Mouse (Mus musculus): ENCODE results near the gene Pip4p1. TPM values are rescaled to one million over a fixed set of nuclear protein-coding genes. Genes with fewer than 3 reads are reported as not detected.

The Pip4p1 gene
- total RNA-seq, 2 experiments from 2014 or later, result 54.8 to 63.0 TPM

DNA sequence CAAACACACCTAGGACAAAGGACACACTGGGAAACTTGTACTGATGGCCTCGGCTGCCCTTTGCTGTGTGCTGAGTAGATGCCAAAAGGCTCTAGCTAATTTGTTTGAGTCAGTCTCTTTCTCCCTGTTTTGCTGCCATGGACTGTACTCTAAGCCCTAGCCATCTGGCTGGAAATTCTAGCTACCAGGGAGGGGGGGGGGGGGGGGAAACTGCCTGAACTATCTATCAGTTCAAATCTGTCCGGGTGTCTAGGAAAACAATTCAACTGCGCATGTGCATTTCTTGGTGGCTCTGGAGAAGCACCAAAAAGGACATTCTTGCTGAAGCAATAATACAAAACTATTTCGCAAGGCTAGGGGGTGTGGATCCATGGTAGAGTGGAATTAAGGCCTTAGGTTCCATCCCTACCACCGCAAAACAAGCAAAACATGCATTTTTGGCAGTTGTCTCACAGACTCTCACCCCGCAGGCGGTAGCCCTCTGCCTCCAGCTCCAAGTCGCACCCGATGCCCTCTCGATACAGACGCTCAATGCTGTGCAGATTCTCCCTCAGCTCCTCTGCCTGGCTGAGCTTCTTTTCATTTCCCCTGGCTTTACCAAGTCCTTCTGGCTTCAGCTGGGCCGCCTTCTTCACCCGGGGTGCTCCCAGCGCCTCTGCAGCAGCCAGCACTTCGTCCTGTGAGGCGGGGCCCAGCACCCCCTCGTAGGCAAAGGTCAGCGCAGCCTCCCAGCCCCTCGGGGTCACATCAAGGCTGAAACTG lies 34.5 kb downstream of the Pip4p1 start:
- DNase-seq (ENCODE audit: low spot score in 2 of 2), result peak; percentile 26 to 43

DNA sequence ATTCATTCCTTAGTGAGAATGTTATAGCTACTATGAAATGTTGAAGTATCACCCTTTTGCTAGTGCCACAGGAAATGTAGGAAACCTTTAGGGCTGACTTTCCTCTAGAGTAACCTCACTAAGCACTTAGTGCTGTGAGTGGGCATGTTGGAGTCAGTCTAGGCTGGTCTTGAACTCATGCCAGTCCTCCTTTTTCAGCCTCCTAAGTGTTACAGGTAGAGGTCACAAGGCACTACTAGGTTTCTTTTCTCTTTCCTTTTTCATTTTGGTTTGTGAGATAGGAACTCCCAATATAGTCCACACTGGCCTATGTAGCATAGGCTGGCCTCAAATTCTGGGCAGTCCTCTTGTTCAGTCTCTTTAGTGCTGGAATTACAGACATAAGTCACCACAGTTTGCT lies 35.2 kb downstream of the Pip4p1 start:
- no peak for DNase-seq (ENCODE audit: low spot score in 2 of 2)

DNA sequence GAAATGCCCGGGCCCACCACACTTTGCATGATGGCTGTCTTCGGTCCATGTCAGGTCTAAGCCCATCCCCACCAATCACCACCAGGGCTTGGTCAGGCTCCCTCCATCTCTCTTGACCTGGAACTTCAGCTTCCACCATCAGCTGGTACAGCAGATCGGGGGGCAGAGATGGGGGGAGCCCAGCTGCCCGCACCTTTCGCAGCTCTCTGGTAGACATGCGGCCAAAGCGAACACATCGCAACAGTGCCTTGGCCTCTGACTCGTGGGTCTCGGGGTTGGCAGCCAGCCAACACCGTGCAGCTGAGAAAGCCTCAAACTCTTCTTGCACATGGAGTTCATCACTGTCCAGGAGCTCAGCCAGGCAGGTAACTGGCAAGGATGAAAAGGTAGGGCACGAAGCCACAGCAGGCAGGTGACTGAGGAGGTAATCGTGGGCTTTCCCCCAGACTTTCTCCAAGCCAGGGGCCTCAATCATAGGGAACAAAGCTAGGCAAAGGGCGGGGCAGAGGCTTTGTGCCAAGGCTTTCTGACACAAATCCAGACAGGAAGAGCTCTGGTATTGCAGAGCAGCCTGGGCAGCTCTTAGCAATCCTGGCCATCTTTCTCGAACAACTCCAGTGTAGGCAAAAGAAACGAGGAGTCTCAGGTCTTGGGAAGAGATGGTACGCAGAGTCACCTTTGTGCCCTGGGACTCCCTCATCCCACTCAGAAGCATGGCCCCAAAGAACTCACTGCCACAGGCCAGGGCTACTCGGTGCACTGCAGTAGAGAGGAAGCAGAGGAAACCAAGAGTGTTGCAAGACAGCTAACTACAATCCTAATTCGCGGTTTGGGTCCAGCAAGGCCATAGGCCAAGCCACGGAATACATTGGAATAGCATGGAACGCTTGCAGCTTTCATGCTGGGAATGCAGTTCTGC lies 37.9 kb downstream of the Pip4p1 start:
- peak in 1 of 2 experiments; percentile 30 for DNase-seq (ENCODE audit: low spot score in 2 of 2)

DNA sequence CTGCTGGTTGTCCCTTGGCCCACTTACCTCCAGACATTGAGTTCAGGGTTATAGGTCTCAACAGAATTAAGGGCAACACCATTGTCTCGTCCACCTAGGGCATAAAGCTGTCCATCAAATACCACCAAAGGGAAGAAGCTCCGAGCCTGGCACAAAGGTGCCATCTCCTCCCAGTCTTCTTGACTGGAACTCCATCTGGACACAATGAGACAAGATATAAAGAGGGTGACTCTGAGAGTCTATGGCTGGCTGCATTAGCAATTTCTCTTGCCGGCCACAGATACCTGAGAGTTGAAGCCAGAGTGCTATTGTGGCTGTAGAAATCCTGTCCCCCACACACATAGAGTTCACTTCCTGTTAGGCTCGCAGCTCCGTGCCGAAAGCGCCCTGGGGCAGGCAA lies 38.6 kb downstream of the Pip4p1 start:
- no peak for DNase-seq (ENCODE audit: low spot score in 2 of 2)

DNA sequence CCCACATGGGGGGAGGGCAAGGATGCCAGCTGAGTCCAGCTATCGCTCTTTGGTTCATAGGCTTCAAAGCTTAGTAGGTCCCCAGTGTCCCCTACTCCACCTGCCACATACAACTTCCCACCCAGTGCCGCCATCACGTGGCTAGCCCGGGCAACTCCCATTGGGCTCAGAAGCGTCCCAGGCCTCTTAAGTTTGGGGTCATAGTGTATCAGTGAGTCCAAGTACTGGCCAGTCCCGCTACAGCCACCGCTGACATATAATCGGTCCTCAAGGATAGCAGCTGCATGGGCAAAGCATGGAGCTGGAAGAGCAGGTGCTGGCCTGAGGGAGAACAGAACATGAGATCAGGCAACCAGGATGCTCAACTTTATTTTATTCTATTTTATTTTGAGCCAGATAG lies 39.0 kb downstream of the Pip4p1 start:
- no peak for DNase-seq (ENCODE audit: low spot score in 2 of 2)

DNA sequence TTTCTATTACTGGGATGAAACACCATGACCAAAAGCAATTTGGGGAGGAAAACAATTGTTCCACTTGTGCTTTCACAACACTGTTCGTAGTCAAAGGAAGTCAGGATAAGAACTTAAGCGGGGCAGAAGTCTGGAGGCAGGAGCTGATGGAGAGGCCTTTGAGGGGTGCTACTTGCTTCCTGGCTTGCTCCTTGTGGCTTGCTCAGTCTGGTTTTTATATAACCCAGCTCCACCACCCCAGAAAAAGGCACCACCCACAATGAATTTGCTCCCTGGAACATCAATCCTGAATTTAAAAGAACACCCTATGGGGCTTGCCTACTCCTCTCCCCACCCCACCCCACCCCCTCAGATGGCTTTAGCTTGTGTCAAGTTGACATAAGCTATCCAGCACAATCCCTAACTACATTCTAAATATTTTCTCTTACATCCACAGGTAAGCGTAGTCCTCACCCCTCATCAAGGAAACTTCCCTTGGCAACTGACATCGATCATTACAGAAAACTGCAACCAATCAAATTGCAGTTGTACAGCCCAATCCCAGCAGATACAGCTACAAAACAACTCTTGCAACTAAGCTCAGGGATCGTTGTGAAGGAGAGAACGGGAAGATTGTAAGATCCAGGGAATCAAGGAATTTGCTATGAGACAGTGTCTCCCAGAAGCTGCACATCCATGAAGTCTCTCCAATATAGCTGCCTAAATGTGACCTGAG lies 54.3 kb downstream of the Pip4p1 start:
- no peak for DNase-seq (ENCODE audit: low spot score in 2 of 2)

Other genes with a start within 250 kb of the Pip4p1 start
- not detected for gene Olfr747, start 237.7 kb downstream of the Pip4p1 start, total RNA-seq (2021)
- gene Olfr748, start 223.5 kb downstream of the Pip4p1 start, total RNA-seq (2021), result not detected
- not detected for gene Olfr749, start 185.8 kb downstream of the Pip4p1 start, total RNA-seq (2021)
- 10 to 100 TPM; 29.0 to 35.5 TPM for gene Ttc5, start 145.3 kb downstream of the Pip4p1 start, total RNA-seq (2021)
- not detected for gene Ccnb1ip1, start 123.1 kb downstream of the Pip4p1 start, total RNA-seq (2021)
- 10 to 100 TPM; 21.0 to 22.7 TPM for gene Parp2, start 123.0 kb downstream of the Pip4p1 start, total RNA-seq (2021)
- gene Tep1, start 60.3 kb downstream of the Pip4p1 start, total RNA-seq (2021), result 10 to 100 TPM; 22.2 to 25.2 TPM
- 1 to 10 TPM in 1 of 2 experiments, under 1 TPM in 1; 0.83 to 1.3 TPM for gene Klhl33, start 33.3 kb downstream of the Pip4p1 start, total RNA-seq (2021)
- 10 to 100 TPM; 48.9 to 51.3 TPM for gene Osgep, start 6.0 kb downstream of the Pip4p1 start, total RNA-seq (2021)
- 10 to 100 TPM; 50.7 to 66.7 TPM for gene Apex1, start 5.9 kb downstream of the Pip4p1 start, total RNA-seq (2021)
- 10 to 100 TPM; 35.0 to 40.3 TPM for gene Pnp, start 226 bp upstream of the Pip4p1 start, total RNA-seq (2021)
- gene Gm49342, start 13.7 kb upstream of the Pip4p1 start, total RNA-seq (2021), result 10 to 100 TPM; 31.9 to 43.9 TPM
- gene Pnp2, start 25.1 kb upstream of the Pip4p1 start, total RNA-seq (2021), result 1 to 10 TPM; 1.7 to 2.7 TPM
- not detected for gene Rnase10, start 76.9 kb upstream of the Pip4p1 start, total RNA-seq (2021)
- not detected for gene Rnase9, start 111.0 kb upstream of the Pip4p1 start, total RNA-seq (2021)
- not detected for gene Rnase11, start 119.3 kb upstream of the Pip4p1 start, total RNA-seq (2021)
- gene Rnase12, start 126.8 kb upstream of the Pip4p1 start, total RNA-seq (2021), result not detected
- gene Olfr750, start 143.6 kb upstream of the Pip4p1 start, total RNA-seq (2021), result under 1 TPM in 1 of 2 experiments, not detected in 1; 0.03 TPM
- gene Rnase4, start 160.2 kb upstream of the Pip4p1 start, total RNA-seq (2021), result 10 to 100 TPM; 44.8 to 61.9 TPM
- gene Ang, start 160.3 kb upstream of the Pip4p1 start, total RNA-seq (2021), result 1 to 10 TPM; 4.9 to 9.2 TPM
- not detected for gene Eddm3b, start 183.6 kb upstream of the Pip4p1 start, total RNA-seq (2021)
- gene Rnase6, start 193.1 kb upstream of the Pip4p1 start, total RNA-seq (2021), result 1 to 10 TPM; 1.3 to 2.0 TPM
- gene Rnase1, start 215.9 kb upstream of the Pip4p1 start, total RNA-seq (2021), result not detected
- gene Rnase2b, start 231.4 kb upstream of the Pip4p1 start, total RNA-seq (2021), result not detected

Measured in adrenal gland, adult 18-20 months (tissue).